Mouse (Mus musculus) NIH3T3 (cell line): ENCODE data around the gene Polr3g.
"Not testable (repeated sequence)": the region's sequence is repeated elsewhere in the genome, so short reads cannot be mapped to it uniquely, and the experiment has no call there.

Experiments used
- DNase-seq: peaks from one replicate; pipeline ENCODE4 v3.0.0-alpha.2; 2012; ENCODE audit warnings: low read depth

The Polr3g gene

GRCm38 (mm10) chr13:81630566-81630965 is 80.2 kb downstream of the Polr3g start:
- no peak for DNase-seq

- no peak for DNase-seq
Observed at GRCm38 (mm10) chr13:81629395-81629794, 81.4 kb downstream of the Polr3g start.

GRCm38 (mm10) chr13:81628631-81629190 is 82.1 kb downstream of the Polr3g start:
- no peak for DNase-seq

GRCm38 (mm10) chr13:81627861-81628260 is 83.0 kb downstream of the Polr3g start:
- DNase-seq: not testable (repeated sequence)
